Mouse (Mus musculus) thymus, adult 2 months (tissue): Measurements from ENCODE around the gene Aicda.

Experiments used
- CTCF ChIP-seq: fragments of 200-500 bp; IDR thresholded peaks from 2 replicates; pipeline ENCODE4 v1.5.1; 2012; ENCODE audit warnings: mild to moderate bottlenecking, control low read depth, low read length, moderate library complexity, borderline replicate concordance; ENCODE audit not compliant: control insufficient read depth, poor library complexity, insufficient read depth; ENCODE audit errors: extremely low read depth
- POLR2A ChIP-seq: fragments of 200-500 bp; IDR thresholded peaks from 2 replicates; pipeline ENCODE4 v1.6.1; 2012; ENCODE audit warnings: mild to moderate bottlenecking, low read length, control low read depth, moderate library complexity; ENCODE audit not compliant: control insufficient read depth, poor library complexity, insufficient read depth; ENCODE audit errors: extremely low read depth

DNA sequence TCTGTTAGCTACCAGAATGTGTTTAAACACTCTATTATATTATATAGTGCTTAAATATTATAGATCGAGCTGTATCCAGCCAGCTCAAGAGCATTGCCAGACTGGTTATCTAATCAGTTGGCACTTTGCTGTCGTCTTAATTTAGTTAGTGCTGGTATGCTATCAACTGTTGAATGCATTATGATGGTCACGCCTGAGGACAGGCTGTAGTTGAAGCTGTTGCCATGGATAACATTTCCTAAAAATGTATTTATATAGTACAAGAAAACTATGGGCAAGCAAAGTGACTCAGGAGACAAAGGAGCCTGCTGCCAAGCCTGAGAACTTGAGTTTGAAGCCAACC lies 18.0 kb downstream of the Aicda start:
- no peak for TF ChIP-seq POLR2A
- no peak for TF ChIP-seq CTCF
